Mouse (Mus musculus) CH12F3 (cell line): ENCODE results near the gene Hint3.
"Not testable (repeated sequence)": the region's sequence is repeated elsewhere in the genome, so short reads cannot be mapped to it uniquely, and the experiment has no call there.

ENCODE experiments used
- in situ Hi-C: fragments of 300-500 bp; cut with MboI; formaldehyde crosslinking; loops from 2 replicates; pipeline ENCODE4 v1.14.3; 2020; ENCODE audit warnings: low sequenced_read_pairs

Hint3 gene

GRCm38 (mm10) chr10:30629513-30629912 lies at the start of gene Hint3:
Gene Hint3, minus strand, starts transcription at chr10:30629632.
- in situ Hi-C loops, result loop anchor here (10.0 kb wide), 1 partner anchor 175 kb away; the partner anchor contains the start of gene Ncoa7

GRCm38 (mm10) chr10:30678051-30678450 lies 48.6 kb upstream of the Hint3 start:
- in situ Hi-C loops, result no loop called here

GRCm38 (mm10) chr10:30674825-30675224 lies 45.4 kb upstream of the Hint3 start:
- in situ Hi-C loops, result no loop called here

GRCm38 (mm10) chr10:30666580-30666979 lies 37.1 kb upstream of the Hint3 start:
- in situ Hi-C loops, result no loop called here

GRCm38 (mm10) chr10:30660564-30661328 lies 31.3 kb upstream of the Hint3 start:
- in situ Hi-C loops, result no loop called here

GRCm38 (mm10) chr10:30655655-30656054 lies 26.2 kb upstream of the Hint3 start:
- in situ Hi-C loops, result no loop called here

- in situ Hi-C loops, result no loop called here
These were observed 18.2 kb upstream of the Hint3 start for GRCm38 (mm10) chr10:30647681-30648080.

GRCm38 (mm10) chr10:30638216-30638615 lies 8.8 kb upstream of the Hint3 start:
- in situ Hi-C loops, result no loop called here

GRCm38 (mm10) chr10:30636474-30637154 lies 7.2 kb upstream of the Hint3 start:
- in situ Hi-C loops, result not testable (repeated sequence)

GRCm38 (mm10) chr10:30632718-30633117 lies 3.3 kb upstream of the Hint3 start:
- in situ Hi-C loops, result no loop called here

- in situ Hi-C loops, result loop anchor here (10.0 kb wide), 1 partner anchor 175 kb away; the partner anchor contains the start of gene Ncoa7
These were observed 545 bp upstream of the Hint3 start for GRCm38 (mm10) chr10:30629977-30630376.

- in situ Hi-C loops, result loop anchor here (10.0 kb wide), 1 partner anchor 176 kb away; the partner anchor contains the start of gene Ncoa7
These were observed 988 bp downstream of the Hint3 start for GRCm38 (mm10) chr10:30628444-30628843.

GRCm38 (mm10) chr10:30627548-30627947 lies 1.9 kb downstream of the Hint3 start:
- in situ Hi-C loops, result loop anchor here (10.0 kb wide), 1 partner anchor 177 kb away; the partner anchor contains the start of gene Ncoa7

- in situ Hi-C loops, result loop anchor here (10.0 kb wide), 1 partner anchor 180 kb away; the partner anchor contains the start of gene Ncoa7
These were observed 5.0 kb downstream of the Hint3 start for GRCm38 (mm10) chr10:30624161-30625019.

- in situ Hi-C loops, result loop anchor here (10.0 kb wide), 1 partner anchor 182 kb away; the partner anchor contains the start of gene Ncoa7
These were observed 6.5 kb downstream of the Hint3 start for GRCm38 (mm10) chr10:30622928-30623327.

- in situ Hi-C loops, result loop anchor here (5.0 kb wide), 1 partner anchor 98 kb away; no protein-coding TSS in a partner anchor
These were observed 10.6 kb downstream of the Hint3 start for GRCm38 (mm10) chr10:30618918-30619210.

GRCm38 (mm10) chr10:30618091-30618917 lies 11.1 kb downstream of the Hint3 start:
- in situ Hi-C loops, result loop anchor here (5.0 kb wide), 1 partner anchor 99 kb away; no protein-coding TSS in a partner anchor

GRCm38 (mm10) chr10:30613039-30613438 lies 16.4 kb downstream of the Hint3 start:
- in situ Hi-C loops, result no loop called here

- in situ Hi-C loops, result no loop called here
These were observed 19.8 kb downstream of the Hint3 start for GRCm38 (mm10) chr10:30609614-30610013.

- in situ Hi-C loops, result no loop called here
These were observed 21.3 kb downstream of the Hint3 start for GRCm38 (mm10) chr10:30608109-30608508.
